Comparison of ENCODE assay signal across 9 mouse cellular contexts in the genomic region with DNA sequence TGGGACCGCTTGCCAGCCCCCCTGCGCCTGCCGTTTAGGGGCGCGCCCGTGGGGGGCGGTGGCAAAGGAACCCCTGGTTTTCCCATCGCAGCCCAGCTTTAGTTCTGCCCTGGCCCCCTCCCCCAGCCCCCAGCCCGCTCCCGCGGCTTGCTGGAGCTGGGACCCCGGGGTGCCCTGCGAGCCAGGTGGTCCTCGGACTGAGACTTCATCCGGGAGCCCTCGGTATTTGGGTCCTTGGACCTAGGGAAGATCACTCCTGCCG. TPM values are rescaled to one million over a fixed set of nuclear protein-coding genes. Genes with fewer than 3 reads are reported as not detected.
DNase-seq lines count a peak whose midpoint lies in the region; ATAC-seq and TF ChIP-seq lines count a peak whose summit lies in the region.
"Had no signal": no experiment of that assay in that cellular context is flagged by ENCODE, and none has a peak within 500 bp of the region (broad histone marks: within the 10 kb centered on the region; RNA-seq: fewer than 3 reads in every experiment).

No protein-coding gene starts in this region.

- no peak for ATAC-seq in limb, embryonic 14.5 days (ENCODE audit: low FRiP score, low read depth)
- no peak for ATAC-seq in inflammation-experienced regulatory T-cells, adult 6 months

- intact Hi-C loops in left cerebral cortex, postnatal 36 days (cut with DNase I) = loop anchor here (5.0 kb wide), 2 partner anchors 37 to 107 kb away; no protein-coding TSS in a partner anchor

- H3K4me2 ChIP-seq in limb, embryonic 14.5 days (replicated peaks; ENCODE audit: low read depth, low read length, severe bottlenecking) = peak overlapping the region; percentile 73

- H3K9ac ChIP-seq in limb, embryonic 14.5 days (ENCODE audit: low read depth, low read length, severe bottlenecking) = peak overlapping the region; percentile 40; the same call in 1 of the 2 replicates

- H3K4me1 ChIP-seq in heart, embryonic 10.5 days = peaks cover 26% of the 10 kb centered on the region
- H3K4me1 ChIP-seq in limb, embryonic 14.5 days (ENCODE audit: control insufficient read depth, insufficient read depth, low read length) = peaks cover 14% of the 10 kb centered on the region

- peaks cover 93% of the 10 kb centered on the region for H3K27me3 ChIP-seq in heart, embryonic 10.5 days (ENCODE audit: insufficient read depth, poor library complexity, severe bottlenecking)
- peaks cover 49% of the 10 kb centered on the region for H3K27me3 ChIP-seq in limb, embryonic 14.5 days (ENCODE audit: control insufficient read depth, insufficient read depth, low read length)

- 2% methylated on average over 16 of the region's 17 CpGs for WGBS in heart, embryonic 10.5 days
- 0% methylated on average over 3 of the region's 17 CpGs for WGBS in limb, embryonic 14.5 days

- DNase-seq in heart, embryonic 10.5 days (ENCODE audit: low spot score) = no peak
- no peak for DNase-seq in heart, postnatal 4 days
- peak; percentile 43 for DNase-seq in right cerebral cortex, postnatal 4 days
- DNase-seq in right cerebral cortex, postnatal 14 days = no peak
- DNase-seq in limb, embryonic 14.5 days (ENCODE audit: low spot score) = no peak
- no peak for DNase-seq in urinary bladder, postnatal 25 days (ENCODE audit: low spot score)
- no peak for DNase-seq in left cerebral cortex, postnatal 36 days (ENCODE audit: low spot score in 2 of 2)

- H3K4me3 ChIP-seq in heart, embryonic 10.5 days = peak overlapping the region; percentile 60
- H3K4me3 ChIP-seq in limb, embryonic 14.5 days (replicated peaks; ENCODE audit: low read length) = peak overlapping the region; percentile 40

- H3K27ac ChIP-seq in heart, embryonic 10.5 days = no peak overlapping the region; the same call in 1 of the 2 replicates
- no peak overlapping the region for H3K27ac ChIP-seq in limb, embryonic 14.5 days (replicated peaks; ENCODE audit: low read depth, low read length)

- H3K9me3 ChIP-seq in heart, embryonic 10.5 days = no peaks in the 10 kb centered on the region
- H3K9me3 ChIP-seq in limb, embryonic 14.5 days (ENCODE audit: control insufficient read depth, low read length) = no peaks in the 10 kb centered on the region

- no peaks in the 10 kb centered on the region for H3K36me3 ChIP-seq in heart, embryonic 10.5 days
- no peaks in the 10 kb centered on the region for H3K36me3 ChIP-seq in limb, embryonic 14.5 days (ENCODE audit: control insufficient read depth, insufficient read depth, low read length)

- TF ChIP-seq POLR2A in limb, embryonic 14.5 days (IDR thresholded peaks at IDR 0.05; ENCODE audit: borderline replicate concordance, extremely low read depth, insufficient read depth, insufficient read length) = no peak

RNA-seq across cellular contexts. Expression of a gene that starts 4.2 kb away (rescaled TPM):
- 0.14 TPM in 2 replicates for polyA plus RNA-seq in heart, embryonic 10.5 days (2016; fragmentation: Nextera tagmentation; extraction: Ambion mirVana)
- not detected for total RNA-seq in heart, postnatal 4 days (2021)
- polyA plus RNA-seq in limb, embryonic 14.5 days (2012; rRNA removed) = 1.0 and 1.3 TPM in 2 replicates
- 0.40 and 0.43 TPM in 2 replicates for polyA plus RNA-seq in limb, embryonic 14.5 days (2014; fragmentation: Nextera tagmentation; extraction: Ambion mirVana)
- not detected for polyA plus RNA-seq in inflammation-experienced regulatory T-cells, adult 6 months (2017; shearing (Covaris generic))
- total RNA-seq in left cerebral cortex, postnatal 36 days (2021) = 10 to 100 TPM; 42.5 to 64.6 TPM
- polyA plus RNA-seq: liver, embryonic 16.5 days had no signal

RNA-seq across cellular contexts. Expression of a gene that starts 31.2 kb away (rescaled TPM):
- polyA plus RNA-seq in heart, embryonic 10.5 days (2016; fragmentation: Nextera tagmentation; extraction: Ambion mirVana) = 0.71 and 1.2 TPM in 2 replicates
- total RNA-seq in heart, postnatal 4 days (2021) = under 1 TPM in 1 of 2 experiments, not detected in 1; 0.61 TPM
- polyA plus RNA-seq in limb, embryonic 14.5 days (2012; rRNA removed) = 6.0 and 8.5 TPM in 2 replicates
- polyA plus RNA-seq in limb, embryonic 14.5 days (2014; fragmentation: Nextera tagmentation; extraction: Ambion mirVana) = 6.1 and 7.6 TPM in 2 replicates
- polyA plus RNA-seq in inflammation-experienced regulatory T-cells, adult 6 months (2017; shearing (Covaris generic)) = 1 to 10 TPM in 1 of 3 experiments, not detected in 2; 2.4 TPM
- 1 to 10 TPM; 5.7 to 5.8 TPM for total RNA-seq in left cerebral cortex, postnatal 36 days (2021)
